Mouse (Mus musculus) frontal cortex, postnatal 36 days (tissue): ENCODE results near the gene Ulk4.
A peak's percentile ranks its signal among the peaks of the same experiment; 100 is the strongest.

Experiments used
- DNase-seq, 2 experiments: peaks; one replicate each; pipeline ENCODE4 v3.0.0; 2022; ENCODE audit warnings: low spot score in 2 of 2

Gene Ulk4

DNA sequence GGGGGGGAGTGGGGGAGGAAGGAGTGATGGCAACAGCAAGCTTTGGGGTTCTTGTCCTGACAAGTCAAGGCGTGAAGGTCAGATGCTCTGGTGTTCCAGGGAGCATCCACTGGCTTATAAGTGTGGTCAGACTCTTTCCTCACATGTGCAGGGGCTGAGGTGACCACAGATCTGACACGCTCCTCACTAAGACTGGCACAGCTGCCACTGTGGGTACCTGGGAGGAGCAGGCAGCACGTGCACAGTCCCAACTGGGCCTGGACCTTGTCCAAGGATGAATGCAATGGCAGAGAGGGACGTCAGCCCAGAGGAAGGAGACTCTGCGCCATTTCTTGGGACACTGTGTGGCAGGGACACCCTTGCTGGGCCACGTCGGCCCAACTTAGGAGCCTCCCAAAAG is 295.2 kb downstream of the Ulk4 start:
- DNase-seq: no peak

DNA sequence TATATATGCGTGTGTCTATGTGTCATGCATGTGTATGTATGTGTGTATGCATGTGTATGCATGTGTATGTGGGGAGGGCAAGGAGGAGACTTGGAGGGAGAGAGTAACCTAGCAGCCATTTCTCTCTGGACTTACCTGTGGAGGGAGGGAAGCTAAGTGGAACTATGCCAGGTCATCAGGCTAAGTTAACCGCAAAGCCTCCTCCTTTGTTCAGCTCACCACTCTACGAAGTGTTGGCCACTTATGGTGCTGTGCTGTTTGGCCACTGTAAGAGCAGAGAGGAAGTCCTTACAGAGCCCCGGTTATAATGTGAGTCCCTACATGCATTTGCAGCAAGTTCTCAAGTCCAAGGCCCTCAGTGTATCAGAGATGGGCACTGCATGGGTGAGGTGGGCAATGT is 300.1 kb downstream of the Ulk4 start:
- no peak for DNase-seq

DNA sequence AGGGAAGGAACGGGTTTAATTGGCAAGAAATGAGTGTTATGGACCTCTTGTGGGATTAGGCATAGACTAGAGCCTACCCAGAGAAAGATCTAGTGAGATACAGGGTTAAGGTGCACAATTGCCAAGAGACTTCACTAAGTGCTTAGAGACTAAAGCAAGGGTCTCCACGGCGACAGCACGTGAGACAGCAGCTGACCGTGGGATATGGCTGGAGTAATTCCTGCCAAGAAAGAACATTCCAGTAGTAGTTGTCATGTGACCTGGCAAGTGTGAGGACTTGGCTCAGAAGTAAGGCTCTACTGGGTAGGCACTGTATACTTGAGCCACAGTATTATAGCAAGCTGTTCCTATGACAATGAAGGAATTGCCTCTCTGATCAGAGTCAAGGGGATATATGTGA is 300.8 kb downstream of the Ulk4 start:
- no peak for DNase-seq

- DNase-seq: no peak
Measured at GRCm38 (mm10) chr9:120974209-120974608, 302.8 kb downstream of the Ulk4 start.

DNA sequence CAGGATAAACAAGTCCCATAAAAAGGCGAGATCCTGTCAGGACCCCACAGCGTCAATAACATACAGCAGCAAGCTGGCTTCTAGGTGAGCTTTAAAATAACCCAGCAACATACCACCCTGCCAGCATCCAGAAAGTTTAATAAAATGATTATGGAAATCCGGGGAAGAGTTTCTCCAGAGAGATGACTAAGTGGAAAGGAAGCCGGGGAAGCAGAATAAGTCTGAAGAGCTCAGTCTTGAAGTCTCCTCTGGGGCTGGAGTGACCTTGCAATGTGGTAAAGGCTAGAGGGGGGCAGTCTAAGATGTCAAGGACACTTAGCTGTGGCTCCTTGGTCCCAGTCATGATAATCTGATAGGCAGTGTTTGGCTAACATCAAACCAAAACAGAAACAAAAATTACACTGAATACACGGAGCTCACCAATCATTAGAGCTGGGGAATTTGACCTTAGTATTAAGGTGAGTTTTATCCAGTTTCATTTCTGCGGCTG is 303.9 kb downstream of the Ulk4 start:
- no peak for DNase-seq

DNA sequence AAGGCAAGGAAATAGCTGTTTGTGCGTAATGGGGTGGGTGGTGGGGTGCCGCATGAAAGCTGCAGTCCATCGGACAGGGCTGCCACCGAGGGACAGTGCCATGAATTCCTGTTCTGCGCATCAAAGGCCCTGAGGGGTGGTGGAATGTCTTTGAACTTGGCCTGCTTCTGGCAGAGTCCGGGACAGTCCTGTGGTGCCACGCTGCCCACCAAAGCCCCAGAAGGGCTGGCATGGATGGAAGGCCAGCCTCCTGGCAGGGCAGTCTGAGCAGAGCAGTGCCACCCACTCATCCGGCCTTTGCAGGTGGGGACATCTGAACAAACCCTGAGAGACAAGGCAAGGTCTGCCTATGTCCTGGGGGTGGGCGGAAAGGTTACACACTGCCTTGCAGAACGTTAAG is 312.0 kb downstream of the Ulk4 start:
- DNase-seq: no peak

- no peak for DNase-seq
Measured at GRCm38 (mm10) chr9:120964224-120964623, 312.8 kb downstream of the Ulk4 start.

- no peak for DNase-seq
Measured at GRCm38 (mm10) chr9:120963720-120964119, 313.3 kb downstream of the Ulk4 start.

GRCm38 (mm10) chr9:120963104-120963503 is 313.9 kb downstream of the Ulk4 start:
- no peak for DNase-seq

GRCm38 (mm10) chr9:120961969-120962700 is 314.9 kb downstream of the Ulk4 start:
- DNase-seq: no peak

- DNase-seq: no peak
Measured at GRCm38 (mm10) chr9:120961466-120961865, 315.5 kb downstream of the Ulk4 start.

- no peak for DNase-seq
Measured at GRCm38 (mm10) chr9:120960611-120961010, 316.4 kb downstream of the Ulk4 start.

DNA sequence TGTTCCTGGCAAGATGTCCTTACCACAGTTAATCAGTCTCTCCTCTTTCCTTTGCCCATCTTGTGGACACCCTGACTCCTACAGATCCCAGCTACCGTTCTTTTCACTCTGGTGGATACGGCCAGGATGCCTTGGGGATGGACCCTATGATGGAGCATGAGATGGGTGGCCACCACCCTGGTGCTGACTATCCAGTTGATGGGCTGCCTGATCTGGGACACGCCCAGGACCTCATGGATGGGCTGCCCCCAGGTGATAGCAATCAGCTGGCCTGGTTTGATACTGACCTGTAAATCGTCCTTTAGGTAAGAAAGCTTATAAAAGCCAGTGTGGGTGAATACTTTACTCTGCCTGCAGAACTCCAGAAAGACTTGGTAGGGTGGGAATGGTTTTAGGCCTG is 317.8 kb downstream of the Ulk4 start:
- no peak for DNase-seq

DNA sequence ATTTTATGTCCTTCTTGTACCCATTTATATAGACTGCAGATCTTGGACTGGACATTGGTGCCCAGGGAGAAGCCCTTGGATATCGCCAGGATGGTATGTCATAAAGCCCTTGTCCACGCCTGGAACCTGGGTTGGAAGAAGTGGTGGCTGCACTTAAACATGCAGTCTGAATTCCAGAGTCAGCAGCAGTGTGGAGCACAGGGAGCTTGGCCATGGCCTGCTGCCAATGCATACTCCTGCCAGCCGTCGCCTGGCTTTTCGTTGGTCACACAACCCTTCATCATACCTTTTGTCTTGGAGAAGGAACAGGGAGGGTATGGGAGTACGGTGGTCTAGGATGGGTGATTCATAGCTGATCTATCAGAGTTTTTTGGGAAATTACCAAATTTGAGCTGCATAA is 318.4 kb downstream of the Ulk4 start:
- no peak for DNase-seq

DNA sequence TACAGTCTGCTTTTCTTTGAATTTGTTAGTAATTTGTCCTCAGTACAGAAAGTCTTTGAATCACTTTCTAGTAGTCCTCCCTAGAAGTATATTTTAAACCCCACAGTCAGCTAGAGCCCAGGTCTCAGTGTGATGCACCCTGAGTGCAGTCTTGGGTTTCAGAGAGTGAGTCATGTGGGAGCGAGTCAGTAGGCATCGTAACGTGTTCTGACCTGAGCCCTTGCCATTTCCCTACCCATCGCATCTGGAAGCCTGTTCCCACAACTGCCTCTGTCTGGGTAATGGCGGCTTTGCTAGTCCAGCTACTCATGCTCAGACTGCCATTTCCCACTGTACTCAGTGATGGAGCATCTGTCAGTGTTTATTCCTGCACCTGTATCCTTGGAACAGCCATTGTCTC is 318.9 kb downstream of the Ulk4 start:
- no peak for DNase-seq

GRCm38 (mm10) chr9:120951947-120952346 is 325.1 kb downstream of the Ulk4 start:
- no peak for DNase-seq

DNA sequence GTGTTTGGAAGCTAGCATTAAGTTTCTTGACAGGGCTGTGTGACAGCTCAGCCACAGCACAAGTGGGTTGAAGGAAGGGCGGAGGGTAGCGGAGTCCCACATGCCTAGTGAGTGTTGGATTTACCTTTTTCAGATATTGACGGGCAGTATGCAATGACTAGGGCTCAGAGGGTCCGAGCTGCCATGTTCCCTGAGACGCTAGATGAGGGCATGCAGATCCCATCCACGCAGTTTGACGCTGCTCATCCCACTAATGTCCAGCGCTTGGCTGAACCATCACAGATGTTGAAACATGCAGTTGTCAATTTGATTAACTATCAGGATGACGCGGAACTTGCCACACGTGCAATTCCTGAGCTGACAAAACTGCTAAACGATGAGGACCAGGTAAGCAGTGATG is 326.2 kb downstream of the Ulk4 start:
- no peak for DNase-seq

DNA sequence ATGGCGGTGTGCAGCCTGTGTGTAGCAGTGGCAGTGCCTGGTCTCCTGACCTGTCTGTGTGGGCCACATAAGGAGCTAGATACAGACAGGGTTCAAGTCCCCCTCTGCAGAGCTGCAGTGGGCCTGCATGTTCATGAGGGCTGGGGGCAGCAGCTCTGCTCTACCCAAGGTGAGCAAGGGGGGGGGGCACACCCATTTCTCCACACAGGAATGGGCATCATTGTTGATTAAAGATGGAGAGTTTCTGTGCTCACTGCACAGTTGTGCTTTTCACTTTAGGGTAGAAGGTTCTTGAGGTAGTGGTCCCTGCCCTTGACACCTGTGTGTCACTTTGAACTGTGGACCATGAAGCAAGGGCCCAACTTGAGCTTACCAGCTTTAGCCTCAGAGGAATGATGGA is 328.2 kb downstream of the Ulk4 start:
- DNase-seq: no peak

DNA sequence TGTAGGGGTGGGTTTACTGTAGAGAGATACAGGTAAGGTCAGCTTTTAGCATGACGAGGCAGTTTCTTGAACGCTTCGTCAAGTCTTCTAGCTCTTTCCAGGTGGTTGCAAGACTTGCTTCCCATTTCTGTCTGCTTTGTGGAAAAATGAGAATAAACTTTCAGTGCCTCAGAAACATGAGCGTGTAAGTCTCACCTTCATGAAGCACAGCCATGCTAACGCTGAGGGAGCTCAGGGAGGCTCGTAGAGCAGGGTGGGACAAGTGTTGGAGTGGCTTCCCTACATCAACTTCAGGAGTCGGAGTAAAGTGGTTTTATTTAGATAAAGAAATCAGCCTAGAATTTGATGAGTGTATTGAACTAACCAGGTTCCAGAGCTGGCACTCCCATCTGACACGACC is 330.9 kb downstream of the Ulk4 start:
- DNase-seq: no peak

DNA sequence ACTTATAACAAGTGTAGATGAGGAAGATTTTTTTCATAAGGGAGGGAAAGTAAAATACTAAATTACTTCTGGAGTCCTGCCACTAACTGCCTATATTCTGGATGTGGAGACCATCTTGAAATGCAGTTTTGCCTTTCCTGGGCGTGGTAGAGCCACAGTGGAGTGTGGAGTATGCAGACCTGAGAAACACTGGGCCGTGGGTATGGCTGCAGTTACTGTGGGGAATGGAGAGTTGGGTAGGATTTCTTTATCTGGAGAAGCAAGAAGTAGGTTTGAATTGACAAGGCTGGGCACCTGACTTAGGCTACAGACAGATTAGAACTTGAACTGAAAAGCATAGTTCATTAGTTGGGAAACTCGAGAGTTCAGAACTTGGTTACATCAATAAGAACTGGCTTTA is 332.8 kb downstream of the Ulk4 start:
- no peak for DNase-seq

DNA sequence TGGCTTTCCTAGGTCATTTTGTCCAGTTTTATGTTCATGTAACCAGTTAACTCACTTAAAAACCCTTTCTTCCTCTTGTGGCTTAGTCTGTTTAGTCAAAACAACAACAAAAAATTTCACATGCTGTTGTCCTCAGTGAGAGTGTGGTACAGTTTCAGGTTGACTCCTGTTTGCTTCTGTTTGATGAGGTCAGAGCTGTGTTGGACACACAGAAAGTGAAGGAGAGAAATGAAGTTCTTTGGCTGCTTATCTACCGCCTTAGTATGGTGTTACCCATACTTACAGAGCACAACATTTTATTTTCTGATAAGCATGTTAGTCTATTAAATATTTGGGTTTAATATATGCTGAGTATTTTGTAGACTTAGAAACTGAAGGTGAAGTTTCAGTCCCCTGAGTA is 333.2 kb downstream of the Ulk4 start:
- DNase-seq: no peak

DNA sequence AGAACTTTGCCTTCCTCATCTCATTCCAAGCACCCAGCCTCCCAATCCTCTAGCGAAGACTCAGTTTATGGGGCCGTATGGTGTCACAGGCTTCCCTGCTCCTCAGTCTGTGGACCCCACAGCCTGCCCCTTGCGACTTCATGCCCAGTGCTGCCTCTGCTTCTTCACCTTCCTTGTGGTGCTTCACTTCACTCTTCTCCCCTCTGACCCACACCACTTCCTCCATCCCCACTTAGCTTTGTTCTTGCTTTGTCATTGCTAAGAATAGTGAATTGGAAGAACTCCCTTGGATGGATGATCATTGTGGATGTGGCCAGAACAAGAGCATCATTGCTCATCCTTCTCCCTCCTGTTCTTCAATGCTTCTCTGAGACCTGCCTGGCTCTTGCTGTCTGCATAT is 336.1 kb downstream of the Ulk4 start:
- no peak for DNase-seq

GRCm38 (mm10) chr9:120936351-120936750 is 340.6 kb downstream of the Ulk4 start:
- DNase-seq: peak; percentile 65 to 82

DNA sequence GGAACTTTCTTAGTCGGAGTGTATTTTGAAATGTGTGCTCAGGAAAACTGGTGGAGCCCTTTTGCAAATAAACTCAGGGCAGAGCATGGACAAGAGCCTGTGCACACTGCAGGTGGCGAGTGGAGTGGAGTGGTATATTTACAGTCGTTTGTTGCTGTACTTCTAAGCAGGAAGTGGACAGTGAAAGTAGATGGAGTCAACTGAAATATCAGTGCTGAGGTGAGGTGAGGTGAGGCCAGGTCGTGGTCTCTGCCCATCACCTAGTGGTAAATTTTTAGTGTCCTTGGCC is 341.4 kb downstream of the Ulk4 start:
- DNase-seq: no peak
